Mouse (Mus musculus) E14TG2a.4 (cell line): ENCODE results near the gene Olfr160.

Source experiments
- CTCF ChIP-seq: conservative IDR thresholded peaks from 2 replicates; pipeline ENCODE4 v1.5.1; 2014; ENCODE audit warnings: low read length
- POU5F1 ChIP-seq: IDR thresholded peaks from 2 replicates; pipeline ENCODE4 v1.6.1; 2014; ENCODE audit warnings: low read length, borderline replicate concordance

- TF ChIP-seq CTCF (no peak), POU5F1 (no peak)
These were observed 35.4 kb upstream of the Olfr160 start for GRCm38 (mm10) chr9:37751467-37751866.
